Mouse (Mus musculus) mesoderm, embryonic 11.5 days (tissue): ENCODE results near the gene Olfr92.
"Not testable (repeated sequence)": the region's sequence is repeated elsewhere in the genome, so short reads cannot be mapped to it uniquely, and the experiment has no call there.

Experiments used
- DNase-seq: peaks from one replicate; pipeline ENCODE4 v3.0.0-alpha.2; 2012; ENCODE audit warnings: low read depth, low spot score

The Olfr92 gene

GRCm38 (mm10) chr17:37119988-37120387 lies at the start of gene Olfr92:
Gene Olfr92, minus strand, starts transcription at chr17:37120088.
- DNase-seq = no peak

DNA sequence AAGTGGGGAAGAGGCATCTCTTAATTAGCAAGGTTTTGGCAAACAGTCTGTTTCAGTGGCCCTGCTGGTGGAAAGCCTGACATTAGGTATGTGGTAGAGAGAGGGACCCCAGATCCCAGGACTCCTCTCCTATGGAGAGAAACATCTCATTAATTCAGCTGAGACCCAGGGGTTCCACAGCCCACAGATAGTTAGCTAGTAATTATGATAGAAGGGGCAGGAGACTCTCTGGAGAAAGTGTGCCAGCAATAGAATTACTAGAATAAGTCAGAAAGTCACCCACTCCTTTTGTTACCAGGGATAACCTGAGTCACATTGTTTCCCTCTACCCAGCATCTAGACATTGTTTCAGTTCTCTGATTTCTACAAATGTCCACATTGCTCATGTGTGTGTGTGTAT lies 41.5 kb upstream of the Olfr92 start, which contains the start of gene Olfr93:
Olfr93 (minus strand) TSS at position 101 of the 400 bp plus-strand sequence.
- no peak for DNase-seq

GRCm38 (mm10) chr17:37131366-37131765 lies 11.5 kb upstream of the Olfr92 start:
- DNase-seq = not testable (repeated sequence)

- DNase-seq = no peak
These were observed 21.7 kb downstream of the Olfr92 start, which contains the start of gene Olfr91 for GRCm38 (mm10) chr17:37098178-37098577. Gene Olfr91, minus strand, starts transcription at chr17:37098278.

DNA sequence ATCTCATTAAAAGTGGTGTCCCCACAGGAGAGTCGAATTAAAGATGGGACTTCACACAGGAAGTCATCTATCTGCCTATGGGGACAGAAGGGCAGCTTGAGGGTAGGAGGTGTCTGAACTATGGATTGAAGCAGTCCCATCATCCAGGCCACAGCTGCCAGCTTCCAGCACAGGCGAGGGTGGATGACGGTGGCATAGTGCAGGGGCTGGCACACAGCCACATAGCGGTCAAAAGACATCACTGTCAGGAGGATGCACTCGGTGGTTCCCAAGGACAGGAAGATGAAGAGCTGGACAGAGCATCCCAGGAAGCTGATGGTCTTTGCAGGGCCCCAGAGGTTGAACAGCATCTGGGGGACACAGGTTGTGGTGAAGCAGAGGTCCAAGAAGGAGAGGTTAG lies 26.6 kb downstream of the Olfr92 start:
- DNase-seq = no peak

DNA sequence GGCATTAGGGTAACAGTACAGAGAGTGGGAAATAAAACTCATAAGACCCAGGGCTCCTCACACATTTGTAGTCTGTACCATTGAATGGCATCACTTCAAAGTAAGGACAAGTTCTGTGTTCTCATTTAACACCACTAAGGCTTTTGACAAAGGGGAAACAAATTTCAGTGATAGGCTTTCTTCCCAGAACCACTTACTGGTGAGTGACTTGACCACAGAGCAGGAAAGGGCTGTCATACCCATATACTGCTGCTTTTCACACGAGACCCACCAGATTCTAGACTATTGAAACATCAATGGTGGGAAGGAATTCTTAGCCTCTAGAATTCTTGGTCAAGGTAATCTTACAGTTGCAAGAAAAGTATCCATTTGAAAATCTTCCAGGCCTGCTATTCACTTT lies 27.7 kb downstream of the Olfr92 start:
- no peak for DNase-seq

DNA sequence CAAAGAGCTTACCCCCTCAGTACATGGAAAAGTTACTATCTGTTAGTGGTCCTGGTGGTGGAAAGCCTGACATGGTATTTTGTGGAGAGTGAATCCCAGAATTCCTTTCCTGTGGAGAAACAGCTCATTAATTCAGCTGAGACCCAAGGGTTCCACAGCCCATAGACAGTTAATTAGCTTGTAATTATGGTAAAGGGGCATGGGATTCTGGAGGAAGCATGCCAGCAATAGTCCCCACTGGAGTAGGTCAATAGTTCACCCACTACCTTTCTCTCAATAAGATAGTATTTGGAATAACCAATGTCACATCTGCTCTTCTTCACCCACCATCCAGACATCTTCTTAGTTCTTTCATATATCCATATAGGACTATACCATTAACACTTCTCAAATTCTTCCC lies 31.5 kb downstream of the Olfr92 start, which contains the start of gene Olfr90:
Olfr90 (minus strand) TSS at position 101 of the 400 bp plus-strand sequence.
- no peak for DNase-seq

- no peak for DNase-seq
These were observed 34.3 kb downstream of the Olfr92 start for GRCm38 (mm10) chr17:37085545-37085944.

DNA sequence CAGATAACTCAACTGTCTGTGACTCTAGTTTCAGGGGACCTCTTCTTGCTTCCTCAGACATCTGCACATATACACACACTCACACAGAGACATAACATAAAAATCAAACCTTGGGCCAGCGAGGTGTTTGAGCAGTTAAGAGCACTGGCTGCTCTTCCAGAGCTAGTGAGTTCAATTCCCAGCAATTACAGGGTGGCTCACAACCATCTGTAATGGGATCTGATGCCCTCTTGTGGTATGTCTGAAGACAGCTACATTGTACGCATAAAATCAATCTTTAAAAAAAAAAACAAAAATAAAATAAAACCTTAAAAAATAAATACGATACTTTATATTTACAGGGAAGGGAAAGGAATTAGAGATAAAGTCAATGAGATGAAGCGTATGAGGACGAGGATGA lies 35.3 kb downstream of the Olfr92 start:
- DNase-seq = no peak

- DNase-seq = peak; percentile 80
These were observed 36.6 kb downstream of the Olfr92 start for GRCm38 (mm10) chr17:37083327-37083726.

GRCm38 (mm10) chr17:37081659-37082058 lies 38.2 kb downstream of the Olfr92 start:
- DNase-seq = no peak

GRCm38 (mm10) chr17:37080119-37080518 lies 39.8 kb downstream of the Olfr92 start:
- DNase-seq = peak; percentile 26

DNA sequence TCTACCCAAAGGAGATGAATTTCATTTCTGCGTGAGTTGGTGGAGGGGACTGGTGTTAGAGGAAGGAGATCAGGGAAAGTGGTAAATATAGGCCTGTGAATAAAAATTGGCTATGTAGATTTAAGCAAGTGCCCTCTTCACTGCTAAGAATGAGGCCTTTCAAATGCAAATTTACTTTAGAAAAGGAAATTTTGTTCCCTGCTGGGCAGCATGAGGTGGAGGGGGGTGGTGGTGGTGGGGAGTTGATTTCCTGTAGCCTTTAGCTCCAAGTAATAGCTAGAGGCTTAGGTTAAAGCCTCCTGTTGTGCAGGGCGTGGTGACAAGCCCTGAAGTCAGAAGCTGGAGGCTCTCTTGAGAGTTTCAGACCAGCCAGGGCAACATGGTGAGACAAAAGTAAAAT lies 40.9 kb downstream of the Olfr92 start:
- DNase-seq = peak; percentile 12

GRCm38 (mm10) chr17:37078193-37078592 lies 41.7 kb downstream of the Olfr92 start:
- DNase-seq = no peak

GRCm38 (mm10) chr17:37075766-37076165 lies 44.1 kb downstream of the Olfr92 start:
- no peak for DNase-seq

GRCm38 (mm10) chr17:37075181-37075580 lies 44.7 kb downstream of the Olfr92 start:
- no peak for DNase-seq

GRCm38 (mm10) chr17:37072730-37073276 lies 47.1 kb downstream of the Olfr92 start:
- no peak for DNase-seq

DNA sequence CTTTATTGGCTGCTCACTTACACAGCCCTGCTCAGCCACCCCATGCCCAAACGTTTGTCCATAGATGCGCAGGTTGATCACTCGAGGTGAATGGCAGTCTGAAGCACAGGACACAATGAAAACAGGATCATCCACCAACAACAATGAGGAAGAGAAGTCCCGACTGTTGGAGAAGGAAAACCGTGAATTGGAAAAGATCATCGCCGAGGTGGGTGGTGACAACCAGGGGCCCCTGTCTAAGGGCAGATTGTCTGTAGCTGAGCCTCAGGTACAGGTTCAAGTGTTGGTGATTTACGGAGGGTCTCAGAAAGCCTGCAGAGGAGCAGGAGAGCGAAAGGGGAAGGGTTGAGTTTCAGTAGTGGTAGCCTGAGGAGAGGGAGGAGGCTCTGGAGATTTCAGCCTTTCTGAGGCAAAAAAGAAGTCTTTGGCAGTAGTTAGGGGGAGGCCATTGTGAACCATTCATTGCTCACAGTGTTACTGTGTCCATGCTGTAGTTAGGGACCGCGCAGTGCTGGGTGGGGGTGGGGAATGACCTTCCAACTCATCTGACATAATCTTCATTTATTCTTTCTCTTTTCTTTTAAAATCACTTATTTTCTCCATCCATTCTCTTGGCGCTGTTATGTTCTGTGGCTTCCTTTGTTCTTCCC lies 47.7 kb downstream of the Olfr92 start:
- DNase-seq = no peak

DNA sequence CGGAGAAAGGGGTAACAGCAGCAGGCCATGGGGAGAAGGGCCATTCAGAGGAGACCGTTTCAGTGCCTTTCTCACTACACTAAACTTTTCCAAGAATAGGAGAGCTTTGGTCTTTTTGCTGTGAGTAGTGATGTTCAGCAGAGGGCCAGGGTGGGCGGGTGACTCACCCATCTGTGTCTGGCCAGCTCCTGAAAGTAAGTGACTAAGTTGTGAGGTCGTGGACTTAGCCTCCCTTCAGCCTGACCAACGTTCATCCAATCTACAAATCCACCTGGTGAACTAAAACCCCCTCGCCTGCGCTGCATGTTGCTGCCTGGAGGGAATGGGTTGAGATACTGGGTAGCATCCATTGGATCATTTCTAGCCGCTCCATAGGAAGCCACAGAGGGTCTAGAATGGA lies 49.8 kb downstream of the Olfr92 start:
- DNase-seq = no peak

- no peak for DNase-seq
These were observed 52.0 kb downstream of the Olfr92 start for GRCm38 (mm10) chr17:37067861-37068260.

- DNase-seq = no peak
These were observed 53.9 kb downstream of the Olfr92 start for GRCm38 (mm10) chr17:37065993-37066392.

DNA sequence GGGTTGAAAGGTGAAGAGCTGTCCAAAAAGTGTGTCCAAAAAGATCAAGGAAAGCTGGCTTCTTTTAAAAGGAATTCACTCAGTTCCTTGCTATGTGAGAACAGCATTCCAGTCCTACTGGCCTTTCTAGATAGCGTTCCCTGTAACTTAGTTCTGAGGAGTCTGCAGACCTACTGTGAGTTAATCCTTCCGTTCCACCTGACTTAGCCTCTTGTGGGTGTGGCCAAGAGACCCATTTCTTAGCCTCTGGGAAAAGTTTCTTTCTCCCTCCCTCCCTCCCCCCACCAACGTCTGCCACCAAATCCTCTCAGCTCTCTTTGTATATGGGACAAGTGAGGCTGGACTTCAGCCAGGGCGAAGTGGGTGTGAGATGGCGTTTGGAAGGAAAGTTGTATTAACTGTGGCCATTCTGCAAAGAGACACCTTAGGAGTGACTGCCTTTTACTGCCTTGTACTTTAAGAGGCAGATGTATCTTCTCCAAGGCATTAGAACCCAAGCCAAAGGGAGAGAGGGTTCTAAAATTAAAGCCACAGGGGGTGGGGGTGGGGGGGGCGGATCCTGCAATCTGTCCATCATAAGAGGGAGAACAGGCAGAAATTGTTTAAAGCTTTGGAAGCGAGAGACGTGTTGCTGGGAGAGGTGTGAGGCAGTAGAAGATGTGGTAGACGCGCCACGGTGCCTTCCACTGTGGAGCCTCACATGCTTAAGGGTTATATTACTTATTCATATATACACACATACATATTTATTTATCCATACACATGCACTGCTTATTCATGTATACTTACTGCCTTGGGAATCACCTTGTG lies 56.0 kb downstream of the Olfr92 start:
- DNase-seq = no peak

DNA sequence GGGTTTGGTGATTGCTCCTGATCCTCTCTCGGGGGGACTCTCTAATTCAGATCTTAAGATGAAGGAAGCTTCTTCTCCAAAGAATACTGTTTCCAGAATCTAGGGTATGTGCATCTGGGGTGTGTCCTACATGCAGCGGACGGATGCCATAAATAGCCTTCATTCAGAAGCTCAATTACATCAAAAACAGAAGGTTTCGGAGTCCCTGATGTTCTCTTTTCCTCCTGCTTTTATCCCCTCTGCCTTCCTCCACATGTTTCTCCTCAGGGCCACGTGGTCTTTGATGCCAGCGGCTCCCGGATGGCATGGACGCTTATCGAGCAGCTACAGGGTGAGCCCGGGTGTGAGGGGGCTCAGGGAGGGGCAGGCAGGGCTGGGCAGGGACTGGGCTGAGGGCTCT lies 56.8 kb downstream of the Olfr92 start:
- no peak for DNase-seq
